Mouse (Mus musculus) spleen, adult 18-20 months (tissue): ENCODE measurements around the gene Cyp27a1.

Experiments used
- DNase-seq, 2 experiments: peaks; one replicate each; pipeline ENCODE4 v3.0.0; 2022; ENCODE audit warnings: mixed read lengths in 2 of 2

Gene Cyp27a1

GRCm38 (mm10) chr1:74713099-74713858 is at the start of gene Cyp27a1:
Gene Cyp27a1, plus strand, starts transcription at chr1:74713574.
- peak; percentile 32 to 46 for DNase-seq

DNA sequence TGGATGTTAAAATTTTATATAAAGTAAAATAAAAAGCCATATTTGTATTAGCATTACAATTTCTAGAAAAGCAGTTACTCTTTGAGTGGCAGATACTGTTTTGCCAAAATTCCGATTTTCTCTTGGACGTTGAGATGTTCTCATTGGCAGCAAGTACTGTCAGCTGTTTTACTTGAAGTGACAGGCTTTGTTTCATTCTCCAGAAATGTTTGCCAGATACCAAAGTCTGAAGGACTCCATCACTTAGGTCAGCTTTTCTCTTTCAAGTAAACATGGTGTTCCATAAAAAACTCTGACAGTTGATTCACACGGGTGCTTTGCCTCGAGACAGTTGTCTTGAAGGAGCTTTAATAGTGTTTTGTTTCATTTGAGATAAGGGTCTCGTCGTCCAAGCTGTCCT is 48.2 kb upstream of the Cyp27a1 start:
- no peak for DNase-seq

DNA sequence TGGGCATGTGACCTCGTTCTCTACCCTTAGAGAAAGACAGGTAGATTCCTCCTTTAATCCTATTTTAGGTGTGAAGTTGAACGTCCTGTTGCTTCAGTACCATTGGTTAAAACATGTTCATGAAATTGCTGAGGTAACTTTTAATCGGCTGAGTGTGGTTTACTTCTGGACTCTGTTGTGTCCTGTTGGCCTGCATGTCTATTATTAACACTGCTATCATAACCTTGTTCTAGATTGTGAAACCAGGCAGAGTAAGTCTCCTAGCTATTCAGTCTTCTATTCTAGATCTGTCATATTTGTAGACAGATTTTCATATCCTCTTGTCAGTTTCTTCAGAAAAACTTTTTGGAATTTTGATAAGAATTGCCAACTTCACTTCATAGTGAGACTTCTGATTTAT is 45.0 kb upstream of the Cyp27a1 start:
- DNase-seq, result no peak

DNA sequence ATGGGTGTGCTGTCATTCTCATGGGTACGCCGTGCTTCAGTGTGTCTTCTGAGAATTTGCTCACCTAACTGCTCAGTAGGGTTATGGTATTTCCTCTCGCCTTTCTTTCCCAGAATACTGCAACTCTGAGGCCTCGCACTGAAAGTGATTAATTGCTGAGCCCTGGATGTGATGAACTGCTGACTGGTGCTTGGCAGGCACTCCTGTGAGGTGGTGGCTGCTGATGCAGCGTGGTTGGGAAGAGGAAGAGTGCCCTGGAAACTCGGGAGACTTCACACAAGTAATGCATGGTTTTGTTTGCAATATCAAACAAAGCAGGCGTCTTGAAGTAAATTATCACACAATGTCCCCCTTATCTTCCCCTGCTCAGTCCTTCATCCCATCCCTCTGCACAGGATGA is 40.6 kb upstream of the Cyp27a1 start:
- no peak for DNase-seq

DNA sequence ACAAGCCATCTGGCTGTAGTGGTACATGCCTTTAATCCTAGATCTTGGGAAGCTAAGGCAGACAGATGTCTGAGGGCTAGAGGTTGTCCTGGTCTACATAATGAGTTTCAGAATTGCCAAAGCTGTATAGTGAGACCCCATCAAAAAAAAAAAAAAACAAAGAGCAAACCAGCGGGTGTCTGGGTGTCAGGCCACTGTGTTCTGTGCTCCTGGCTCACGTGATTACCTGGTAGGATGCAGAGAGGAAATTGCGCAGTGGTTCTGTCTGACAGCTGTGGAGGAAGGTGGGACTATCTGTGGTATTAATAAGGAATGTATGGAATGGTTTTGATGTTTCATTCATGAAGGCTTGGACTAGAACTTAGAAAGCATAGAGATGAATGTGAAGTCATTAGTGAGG is 36.5 kb upstream of the Cyp27a1 start:
- no peak for DNase-seq

DNA sequence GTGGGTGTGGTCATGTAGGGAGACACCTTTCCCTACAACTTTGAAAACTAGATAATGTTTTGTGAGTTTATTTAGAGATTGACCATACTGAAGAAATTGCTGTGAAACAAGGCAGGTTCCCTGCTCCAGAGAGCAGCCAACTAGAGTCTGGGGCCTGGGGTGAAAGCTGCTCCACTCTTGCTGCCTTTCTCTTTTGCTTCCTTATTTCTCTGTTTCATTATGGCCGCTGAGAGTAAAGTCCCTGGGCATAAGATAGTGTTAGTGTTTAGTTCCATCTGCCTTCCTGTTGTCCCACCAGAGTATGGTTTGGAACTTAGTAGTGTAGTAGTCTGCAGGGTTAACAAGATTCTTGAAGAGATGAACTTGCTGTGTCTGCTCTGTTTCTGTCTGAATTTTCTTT is 35.5 kb upstream of the Cyp27a1 start:
- DNase-seq, result no peak

GRCm38 (mm10) chr1:74687131-74687530 is 26.2 kb upstream of the Cyp27a1 start:
- no peak for DNase-seq

GRCm38 (mm10) chr1:74693891-74694583 is 19.3 kb upstream of the Cyp27a1 start:
- DNase-seq, result no peak

- DNase-seq, result no peak
These were observed 17.5 kb upstream of the Cyp27a1 start for GRCm38 (mm10) chr1:74695836-74696235.

GRCm38 (mm10) chr1:74697416-74697815 is 16.0 kb upstream of the Cyp27a1 start:
- DNase-seq, result no peak

DNA sequence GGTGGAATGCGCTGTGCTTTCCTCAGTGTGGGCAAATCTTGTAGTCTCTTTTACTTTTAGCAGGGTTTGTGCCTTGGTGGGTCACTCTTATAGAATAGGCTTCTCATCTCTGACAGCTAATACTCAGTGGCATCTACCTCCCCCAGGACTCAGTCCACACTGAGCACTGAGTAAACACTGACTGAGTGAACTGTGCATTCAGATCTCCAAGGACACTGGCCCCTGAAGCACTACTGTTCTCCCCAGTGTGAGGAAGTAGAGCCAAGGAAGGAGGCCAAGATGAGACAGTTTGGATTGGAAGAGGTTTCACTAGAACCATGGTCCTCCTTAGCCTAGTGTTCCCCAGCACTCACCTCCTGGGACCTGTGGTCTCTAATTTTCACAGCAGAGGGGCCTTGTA is 15.0 kb upstream of the Cyp27a1 start:
- no peak for DNase-seq

DNA sequence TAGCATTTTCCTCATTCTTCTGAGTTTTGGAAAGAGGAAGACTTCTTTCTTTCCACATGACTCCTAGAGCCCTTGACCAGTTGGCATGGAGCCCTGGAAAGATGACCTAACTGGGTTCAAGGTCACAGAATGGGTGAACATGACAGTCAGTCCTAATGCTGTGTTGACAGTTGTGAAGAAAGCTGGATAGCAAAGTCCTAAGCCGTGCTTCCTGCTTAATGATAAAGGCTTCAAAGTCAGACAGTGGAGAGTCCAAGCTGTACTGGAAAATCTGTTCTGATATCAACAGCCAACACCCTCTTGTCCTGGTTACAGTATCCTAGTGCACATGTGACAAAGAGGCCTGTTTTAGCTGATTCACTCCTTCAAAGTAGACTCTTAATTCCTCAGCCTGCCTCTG is 14.6 kb upstream of the Cyp27a1 start:
- no peak for DNase-seq

DNA sequence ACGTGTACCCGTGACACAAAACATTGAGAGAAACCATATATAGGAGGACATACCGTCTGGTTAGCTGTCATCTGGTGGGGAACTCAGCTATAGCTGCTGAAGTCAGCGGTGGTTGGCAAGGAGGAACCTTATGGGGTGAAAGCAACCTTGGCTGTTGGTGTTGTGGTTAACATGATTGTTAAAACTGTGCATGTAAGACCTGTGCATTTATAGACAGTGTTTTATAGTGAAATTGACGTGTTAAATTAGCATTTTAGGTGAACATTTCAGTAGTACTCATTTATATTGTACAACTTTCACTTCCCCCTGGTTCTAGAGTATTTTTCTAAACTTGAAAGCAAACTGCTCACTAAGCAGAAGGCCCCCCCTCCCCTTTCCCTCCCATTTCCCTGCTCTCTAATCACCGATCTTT is 11.2 kb upstream of the Cyp27a1 start:
- DNase-seq, result peak in 1 of 2 experiments; percentile 17

GRCm38 (mm10) chr1:74704156-74704555 is 9.2 kb upstream of the Cyp27a1 start:
- DNase-seq, result no peak

DNA sequence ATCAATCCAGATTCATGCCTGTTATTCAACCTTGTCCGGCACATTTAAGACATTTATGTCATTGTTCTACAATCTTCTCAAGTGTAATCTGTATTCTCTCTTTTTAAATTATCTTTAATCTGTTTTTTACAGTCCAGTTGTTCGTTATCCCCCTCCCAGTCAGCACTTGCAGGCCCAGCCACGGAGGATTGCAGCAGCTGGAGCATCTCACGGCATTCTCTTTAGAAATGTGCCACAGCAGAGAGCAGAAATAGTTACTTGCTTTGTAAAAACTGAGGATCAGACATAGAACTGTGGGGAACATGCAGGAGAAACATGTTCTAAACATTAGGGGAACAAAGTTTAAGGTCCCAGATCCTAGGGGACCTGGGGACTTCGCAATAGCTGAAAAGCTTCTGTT is 8.4 kb upstream of the Cyp27a1 start:
- no peak for DNase-seq

GRCm38 (mm10) chr1:74709566-74709965 is 3.8 kb upstream of the Cyp27a1 start:
- DNase-seq, result no peak

- DNase-seq, result peak in 1 of 2 experiments; percentile 11
These were observed 1.3 kb upstream of the Cyp27a1 start for GRCm38 (mm10) chr1:74712046-74712445.

DNA sequence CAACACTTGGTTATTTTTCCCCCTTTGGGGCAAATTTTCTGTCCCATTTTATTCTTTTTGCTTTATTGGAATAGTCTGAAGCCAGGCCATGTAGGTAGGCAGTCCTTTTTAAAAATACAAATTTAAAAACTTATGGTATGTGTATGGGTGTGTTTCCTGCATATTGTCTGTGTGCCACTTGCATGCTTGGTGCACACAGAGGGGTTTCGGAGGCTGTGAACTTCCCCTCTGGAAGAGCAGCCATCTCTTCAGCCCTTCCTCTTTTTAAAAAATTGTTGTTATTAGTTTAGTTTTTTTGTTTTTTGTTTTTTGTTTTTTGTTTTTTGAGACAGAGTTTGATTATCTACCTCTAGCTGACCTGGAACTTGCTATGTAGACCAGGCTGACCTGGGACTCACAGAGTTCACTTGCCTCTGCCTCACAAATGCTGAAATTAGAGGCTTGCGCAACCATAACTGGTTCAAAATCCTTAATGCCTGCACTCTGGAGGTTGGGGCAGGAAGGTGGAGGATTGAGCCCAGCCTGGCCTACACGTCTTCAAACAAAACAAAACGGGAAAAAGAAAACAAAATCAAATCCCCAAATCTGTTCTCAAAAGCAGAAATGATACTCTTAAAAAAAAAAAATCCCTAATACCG is 794 bp upstream of the Cyp27a1 start:
- no peak for DNase-seq

DNA sequence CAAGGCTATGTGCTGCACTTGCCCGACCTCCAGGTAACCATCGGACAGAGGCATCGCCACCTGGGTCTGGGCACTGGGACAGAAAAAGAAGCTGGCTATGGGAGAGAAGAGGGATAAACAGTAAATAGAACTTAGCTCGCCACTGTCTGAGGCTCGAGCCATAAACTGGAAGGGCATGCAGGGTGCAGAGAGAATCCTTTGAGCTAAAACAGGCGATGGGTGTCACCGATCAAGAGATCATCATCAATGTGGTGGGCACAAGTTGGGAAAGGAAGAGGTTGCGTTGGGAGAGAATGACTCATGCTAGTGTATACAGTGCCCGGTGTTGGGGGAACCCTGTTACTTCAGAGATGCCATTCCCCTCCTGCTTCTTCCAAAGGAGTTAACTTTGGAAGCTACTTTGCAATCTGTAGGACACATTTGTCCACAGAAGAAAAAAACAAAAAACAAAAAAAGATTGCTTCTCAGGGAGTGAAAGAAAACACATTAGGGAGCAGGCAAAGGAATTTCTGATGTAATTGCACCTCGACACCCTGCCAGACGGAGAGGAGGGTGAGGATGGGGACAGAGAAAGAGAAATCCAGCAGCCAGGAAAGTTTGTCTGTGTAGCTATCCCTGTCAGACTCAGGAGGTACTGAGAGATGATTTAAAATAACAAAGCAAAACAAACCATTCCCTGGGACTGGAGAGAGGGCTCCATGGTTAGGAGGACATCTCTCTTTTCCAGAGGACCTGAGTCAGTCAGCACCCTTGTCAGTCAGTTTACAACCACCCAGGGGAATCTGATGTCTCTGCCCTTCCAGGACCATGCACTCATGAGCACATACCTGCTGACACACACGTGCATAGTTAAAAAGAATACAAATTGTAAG is 721 bp downstream of the Cyp27a1 start:
- DNase-seq, result no peak

GRCm38 (mm10) chr1:74714967-74715366 is 1.6 kb downstream of the Cyp27a1 start:
- no peak for DNase-seq

DNA sequence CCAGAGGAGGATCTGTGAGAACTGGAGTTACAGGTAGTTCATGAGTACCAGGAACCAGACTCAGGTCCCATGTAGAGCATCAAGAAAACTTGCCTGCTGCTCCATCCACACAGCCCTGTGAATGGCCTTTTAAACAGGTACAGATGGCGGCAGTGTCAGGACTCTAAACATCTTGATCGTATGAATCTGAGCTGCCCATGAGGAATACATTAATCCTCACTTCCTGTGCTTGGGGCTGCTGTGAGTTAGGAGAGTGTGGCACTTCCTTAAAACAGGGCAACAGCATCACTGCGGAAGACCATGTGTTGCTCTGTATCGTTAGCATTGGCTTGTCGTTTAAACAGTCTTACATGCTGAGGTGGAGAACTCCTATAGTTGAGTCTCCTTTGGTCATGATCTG is 2.1 kb downstream of the Cyp27a1 start:
- DNase-seq, result no peak

GRCm38 (mm10) chr1:74715886-74716285 is 2.5 kb downstream of the Cyp27a1 start:
- no peak for DNase-seq

DNA sequence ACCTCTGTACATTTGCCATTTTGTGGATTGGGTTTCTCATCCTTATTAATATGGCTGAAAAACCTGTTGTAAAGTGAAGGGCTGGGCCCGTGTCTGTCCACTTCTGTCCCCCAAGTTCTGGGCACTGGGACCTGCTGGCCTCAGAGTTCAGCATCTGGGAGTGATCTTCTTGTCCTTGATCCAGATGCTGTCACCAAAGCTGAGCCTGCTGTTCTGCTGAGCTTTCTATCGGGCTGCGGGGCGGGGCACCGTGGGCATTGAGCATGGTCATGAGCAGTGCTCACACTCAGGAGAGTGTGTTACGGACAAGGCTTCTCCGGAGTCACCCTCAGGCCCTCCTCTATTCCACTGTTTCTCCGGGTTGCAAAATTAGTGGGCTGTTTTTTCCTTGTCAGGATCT is 4.7 kb downstream of the Cyp27a1 start:
- no peak for DNase-seq
